Mouse (Mus musculus): ENCODE measurements around the gene Gm9821.

Gene Gm9821

DNA sequence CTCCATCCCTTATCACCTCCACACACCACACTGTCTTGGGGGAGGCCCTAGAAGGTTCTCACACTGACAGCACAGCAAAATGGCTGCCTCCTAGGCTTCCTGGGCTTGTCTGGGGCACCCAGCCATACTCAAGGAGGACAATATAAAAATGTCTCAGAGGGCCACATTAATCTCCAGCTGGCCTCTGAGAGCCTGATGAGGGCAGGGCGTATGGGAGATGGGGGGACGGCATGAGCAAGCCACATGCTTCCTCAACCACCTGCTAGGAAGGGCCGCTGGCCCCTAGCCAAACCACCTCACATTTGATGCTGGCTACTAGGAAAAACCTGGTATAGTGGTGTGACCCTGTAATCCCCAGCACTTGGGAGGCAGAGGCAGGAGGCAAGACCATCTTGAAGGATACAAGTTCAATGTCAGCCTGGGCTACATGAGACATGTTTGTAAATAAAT is 3.3 kb downstream of the Gm9821 start:
- no peak for DNase-seq (ENCODE audit: low spot score)

DNA sequence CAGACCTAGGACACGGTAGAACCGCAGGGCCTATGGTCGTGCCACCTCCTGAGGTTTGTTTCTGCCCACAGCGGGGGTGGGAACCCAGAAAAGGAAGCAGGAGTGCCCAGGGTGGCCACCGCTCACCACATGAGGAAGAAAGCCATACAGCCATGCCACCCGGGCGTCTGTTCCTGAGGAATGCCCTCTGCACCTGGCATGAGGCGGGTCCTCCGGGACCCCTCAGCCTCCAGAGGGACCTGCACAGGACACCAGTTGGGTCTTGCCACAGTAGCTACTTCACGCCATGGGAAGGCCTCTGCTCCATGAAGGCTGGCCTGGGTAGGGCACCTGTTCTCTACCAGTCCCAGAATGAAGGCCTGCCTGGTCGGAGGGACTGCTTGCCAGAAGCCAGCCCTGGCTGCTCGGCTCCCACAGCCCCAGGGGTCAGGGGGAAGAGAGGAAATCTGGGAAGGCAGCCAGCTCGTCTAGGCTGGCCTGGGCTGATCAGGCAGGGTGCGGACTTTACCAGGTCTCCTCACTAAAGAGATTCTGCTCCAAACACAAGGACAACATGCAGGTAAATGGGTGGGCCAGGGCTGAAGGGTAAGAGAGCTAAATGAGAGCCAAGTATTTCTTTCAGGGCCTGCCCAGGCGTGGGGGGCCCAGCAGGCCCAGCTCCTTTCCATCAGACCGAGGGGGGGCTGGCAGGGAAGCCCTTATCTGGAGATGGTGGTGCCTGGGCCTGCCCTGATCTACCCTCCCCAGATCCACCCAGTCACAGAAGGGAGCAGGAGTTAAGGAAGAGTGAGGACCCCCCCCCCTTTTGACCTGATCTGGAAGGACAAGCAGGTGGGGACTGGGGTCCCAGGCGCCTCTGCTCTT is 4.1 kb downstream of the Gm9821 start:
- peak; percentile 46 for DNase-seq (ENCODE audit: low spot score)

DNA sequence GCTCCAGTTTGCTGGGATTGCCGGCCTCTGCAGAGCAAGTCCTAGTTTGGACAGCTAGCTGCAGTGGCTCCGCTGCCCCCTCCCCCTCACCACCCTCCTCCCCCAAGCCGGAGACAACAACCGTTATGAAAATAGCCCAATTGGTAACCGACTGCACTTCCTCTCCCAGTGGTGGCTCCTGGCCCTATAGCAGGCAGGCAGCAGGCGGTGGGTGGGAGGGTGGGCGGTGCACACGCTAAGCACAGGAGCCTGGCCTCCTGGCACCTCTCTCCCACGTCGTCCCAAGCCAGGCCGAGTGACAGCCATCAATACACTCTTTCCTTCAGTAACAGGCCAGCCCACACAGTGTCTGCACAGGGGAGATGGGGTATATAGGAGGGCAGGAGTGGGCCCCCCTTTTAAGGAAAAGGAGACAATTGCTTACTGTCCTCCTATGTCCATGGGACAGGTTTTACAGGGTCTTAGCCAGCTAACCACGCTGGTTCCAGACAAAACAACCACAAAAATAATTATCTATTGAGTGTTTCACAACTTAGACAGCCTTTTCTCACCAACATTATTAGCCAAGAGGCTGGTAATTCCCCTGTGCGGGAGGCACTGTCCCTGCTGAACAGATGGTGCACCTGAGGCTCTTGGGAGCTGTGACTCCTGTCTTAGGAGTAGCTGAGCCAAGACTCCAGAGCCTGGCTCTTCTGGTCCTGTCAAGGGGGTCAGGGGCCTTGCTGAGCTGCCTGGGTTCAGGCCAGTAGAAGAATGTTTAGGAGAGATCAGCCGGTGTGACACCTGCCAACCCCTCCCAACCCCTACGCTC is 5.0 kb downstream of the Gm9821 start:
- DNase-seq (ENCODE audit: low spot score), result peak; percentile 33

DNA sequence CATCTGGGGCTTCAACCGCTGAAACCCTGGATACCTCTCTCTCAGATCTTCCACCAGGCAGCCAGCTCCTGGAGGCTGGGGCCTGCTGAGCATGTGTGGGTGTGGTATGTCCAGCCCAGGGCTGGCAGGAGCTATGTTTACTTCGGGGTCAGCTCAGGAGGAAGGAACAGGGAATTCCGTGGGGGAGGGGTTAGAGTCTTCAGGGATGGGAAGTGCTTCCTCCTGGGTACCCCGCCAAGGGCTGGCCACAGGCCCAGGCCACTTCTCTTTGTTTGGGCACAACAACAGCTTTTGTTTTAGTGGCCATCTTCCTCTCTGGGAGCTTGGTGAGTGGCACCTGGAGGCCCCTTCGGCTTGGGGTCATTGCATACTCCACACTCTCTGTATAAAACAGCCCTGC is 8.3 kb downstream of the Gm9821 start:
- peak; percentile 36 for DNase-seq (ENCODE audit: low spot score)

DNA sequence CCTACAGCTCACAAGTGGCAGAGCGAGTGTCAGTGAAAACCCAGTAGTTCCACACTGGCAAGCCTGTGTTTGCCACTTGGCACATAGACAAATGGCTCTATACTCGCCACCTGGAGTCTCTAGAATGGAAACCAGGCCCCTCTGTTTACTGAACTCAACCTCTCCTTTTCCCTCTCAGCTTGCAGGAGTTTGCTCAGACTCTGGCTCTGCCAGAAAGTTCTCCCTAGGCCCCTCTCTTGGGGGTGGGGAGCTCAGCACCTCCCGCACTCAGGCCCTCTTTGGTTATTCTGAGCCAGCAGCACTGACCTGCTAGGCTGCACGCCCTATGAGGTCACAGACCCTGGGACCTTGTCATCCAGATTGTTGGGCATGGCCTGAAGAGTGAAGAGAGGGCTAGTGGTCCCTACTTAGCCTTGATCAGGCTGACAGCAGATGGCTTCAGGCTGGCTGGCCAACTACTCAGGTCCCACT is 9.7 kb downstream of the Gm9821 start:
- no peak for DNase-seq (ENCODE audit: low spot score)

DNA sequence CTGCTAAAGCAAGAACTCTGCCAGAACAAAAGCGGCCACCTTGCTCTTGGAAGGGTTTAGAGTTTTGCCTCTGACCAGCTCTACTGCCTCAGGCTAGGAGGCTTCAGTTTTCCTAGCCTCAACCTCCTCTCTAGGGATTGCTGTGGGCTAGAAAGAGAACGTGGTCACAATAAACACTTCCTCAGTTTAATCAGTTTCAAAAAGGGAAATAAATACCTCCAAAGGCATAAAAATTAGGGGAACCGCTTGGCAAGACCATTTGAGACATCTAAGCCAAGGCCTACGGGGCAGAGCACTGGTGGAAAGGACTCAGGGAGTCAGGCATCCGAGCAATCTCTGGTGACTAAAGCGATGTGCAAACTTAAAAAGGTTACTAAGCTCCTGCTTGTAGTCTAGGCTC is 10.4 kb downstream of the Gm9821 start:
- DNase-seq (ENCODE audit: low spot score), result no peak

DNA sequence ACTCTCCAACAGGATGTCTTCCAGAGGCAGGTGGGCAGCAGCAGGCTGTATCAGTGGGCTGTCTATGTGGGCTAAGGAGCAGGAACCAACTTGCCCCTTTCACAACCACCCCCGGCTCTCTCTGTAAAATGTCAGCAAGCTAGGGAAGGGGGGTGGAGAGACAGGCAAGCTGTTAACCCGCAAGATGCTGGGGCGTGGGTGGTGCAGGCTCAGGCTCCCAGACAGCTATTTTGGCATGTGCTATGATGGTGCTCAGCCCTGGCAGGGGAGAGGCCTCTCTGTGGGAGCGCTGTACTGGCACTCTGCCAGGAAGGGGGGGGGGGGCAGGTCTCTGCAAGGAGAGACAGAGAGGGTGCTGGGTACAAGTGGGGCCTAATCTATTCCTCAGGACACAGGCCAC is 11.6 kb downstream of the Gm9821 start:
- no peak for DNase-seq (ENCODE audit: low spot score)

DNA sequence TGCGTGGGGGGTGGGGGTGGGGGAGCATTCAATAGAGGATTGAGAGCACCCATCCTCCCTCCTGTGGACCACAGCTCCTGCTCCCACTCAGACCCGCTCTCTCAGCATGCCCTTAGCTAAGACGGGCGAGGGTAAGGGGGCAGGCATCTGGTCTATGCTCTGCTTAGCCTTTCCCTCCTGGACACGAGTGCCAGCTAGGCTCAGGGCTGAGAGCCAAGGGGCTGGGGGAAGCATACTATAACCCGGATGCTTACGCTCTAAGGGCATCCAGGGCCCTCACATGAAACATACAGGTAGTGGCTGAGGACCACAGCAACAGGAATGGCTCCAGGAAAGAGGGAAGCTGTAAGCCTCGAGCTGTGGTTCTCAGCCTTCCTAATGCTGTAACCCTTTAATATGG is 12.5 kb downstream of the Gm9821 start:
- no peak for DNase-seq (ENCODE audit: low spot score)

DNA sequence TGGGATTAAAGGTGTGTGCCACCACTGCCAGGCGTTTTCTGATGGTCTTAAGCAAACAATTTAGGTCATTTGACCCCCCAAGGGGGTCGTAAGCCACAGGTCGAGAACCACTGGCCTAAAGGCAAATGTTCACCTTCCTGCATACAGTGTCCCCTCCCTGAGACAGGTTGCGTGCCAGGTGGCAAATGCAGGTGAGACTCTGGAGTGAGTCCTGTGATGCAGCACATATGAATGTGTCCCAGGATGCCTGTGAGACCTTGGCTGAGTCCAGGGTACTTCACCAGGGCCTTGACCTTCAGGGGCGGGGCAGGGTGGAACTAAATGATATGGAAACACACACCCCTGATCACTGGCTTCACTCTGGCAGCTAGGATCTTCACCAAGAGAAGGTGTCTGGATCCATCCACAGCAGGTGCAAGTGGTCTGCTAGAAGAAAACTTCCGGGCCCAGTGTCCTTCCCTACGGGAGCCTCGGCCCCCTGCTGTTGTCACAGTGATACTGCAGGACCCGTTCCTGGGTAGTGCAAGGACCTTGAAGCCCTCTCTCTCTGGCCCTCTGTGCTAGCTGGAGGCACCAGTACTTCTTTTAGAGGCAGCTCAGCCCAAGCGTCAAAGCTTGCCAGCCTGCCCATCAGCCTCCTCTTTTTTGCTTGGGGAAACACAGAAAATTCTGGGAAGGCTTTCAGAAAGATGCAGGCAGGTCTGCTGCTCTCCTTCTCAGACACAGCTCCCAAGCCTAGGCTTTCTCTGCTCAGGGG is 13.4 kb downstream of the Gm9821 start:
- DNase-seq (ENCODE audit: low spot score), result peak; percentile 65

DNA sequence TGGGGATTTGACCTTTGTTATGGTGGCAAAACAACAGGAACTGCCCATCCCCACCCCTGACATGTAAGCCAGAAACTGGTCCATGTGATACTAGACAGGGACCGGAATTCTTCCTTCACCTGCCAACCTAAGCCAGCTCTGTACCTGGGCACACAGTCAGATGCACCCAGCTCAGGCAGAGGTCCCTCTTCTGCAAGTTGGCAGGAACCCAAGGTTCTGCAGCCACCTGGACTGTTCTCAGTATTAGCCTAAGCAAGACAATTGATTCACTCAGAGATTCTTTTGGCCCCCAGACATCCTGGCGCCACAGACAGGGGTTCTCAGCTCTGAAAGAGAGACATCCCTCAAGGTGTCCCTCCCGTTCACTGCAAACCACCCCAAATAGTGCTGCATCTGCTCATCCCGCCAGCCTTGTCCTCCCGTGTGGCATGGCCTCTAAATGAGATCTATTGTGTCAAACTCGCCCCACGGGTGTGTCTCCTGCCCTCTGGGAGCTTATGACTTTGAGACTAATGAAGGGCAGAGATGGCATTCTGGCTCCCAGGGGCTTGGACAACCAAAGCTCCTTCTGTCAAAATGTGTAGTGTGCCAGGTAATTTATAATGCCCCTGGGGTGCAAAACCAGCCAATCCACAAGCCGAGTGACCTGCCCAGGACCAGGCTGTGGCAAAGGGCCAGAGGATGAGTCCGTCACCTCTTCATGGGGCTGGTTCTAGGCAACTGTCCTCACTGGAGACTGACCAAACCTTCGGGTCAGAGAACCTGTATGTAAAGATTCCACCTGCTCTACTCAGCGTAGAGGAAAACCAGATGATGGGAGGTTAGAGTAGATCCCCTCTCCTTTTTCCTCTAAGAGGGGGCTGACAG is 14.3 kb downstream of the Gm9821 start:
- no peak for DNase-seq (ENCODE audit: low spot score)

DNA sequence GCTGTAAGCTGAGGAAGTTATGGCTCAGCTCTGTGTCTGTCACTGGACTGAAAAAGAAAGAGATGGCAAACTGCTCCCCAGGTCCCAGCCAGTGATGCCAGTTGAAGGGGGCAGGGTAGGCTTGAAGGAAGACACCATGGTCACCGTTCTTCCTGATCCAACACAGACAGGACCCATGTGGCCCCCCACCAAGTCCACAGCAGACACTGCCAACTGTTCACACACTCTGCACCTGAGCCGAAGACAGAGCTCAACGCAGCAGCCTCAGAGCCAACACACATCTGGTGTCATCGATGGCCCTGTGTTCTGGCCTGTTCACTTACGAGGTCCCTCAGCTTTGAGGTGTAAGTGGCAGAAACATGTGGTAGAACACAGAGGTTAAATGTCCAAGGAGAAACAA is 15.0 kb downstream of the Gm9821 start:
- no peak for DNase-seq (ENCODE audit: low spot score)

DNA sequence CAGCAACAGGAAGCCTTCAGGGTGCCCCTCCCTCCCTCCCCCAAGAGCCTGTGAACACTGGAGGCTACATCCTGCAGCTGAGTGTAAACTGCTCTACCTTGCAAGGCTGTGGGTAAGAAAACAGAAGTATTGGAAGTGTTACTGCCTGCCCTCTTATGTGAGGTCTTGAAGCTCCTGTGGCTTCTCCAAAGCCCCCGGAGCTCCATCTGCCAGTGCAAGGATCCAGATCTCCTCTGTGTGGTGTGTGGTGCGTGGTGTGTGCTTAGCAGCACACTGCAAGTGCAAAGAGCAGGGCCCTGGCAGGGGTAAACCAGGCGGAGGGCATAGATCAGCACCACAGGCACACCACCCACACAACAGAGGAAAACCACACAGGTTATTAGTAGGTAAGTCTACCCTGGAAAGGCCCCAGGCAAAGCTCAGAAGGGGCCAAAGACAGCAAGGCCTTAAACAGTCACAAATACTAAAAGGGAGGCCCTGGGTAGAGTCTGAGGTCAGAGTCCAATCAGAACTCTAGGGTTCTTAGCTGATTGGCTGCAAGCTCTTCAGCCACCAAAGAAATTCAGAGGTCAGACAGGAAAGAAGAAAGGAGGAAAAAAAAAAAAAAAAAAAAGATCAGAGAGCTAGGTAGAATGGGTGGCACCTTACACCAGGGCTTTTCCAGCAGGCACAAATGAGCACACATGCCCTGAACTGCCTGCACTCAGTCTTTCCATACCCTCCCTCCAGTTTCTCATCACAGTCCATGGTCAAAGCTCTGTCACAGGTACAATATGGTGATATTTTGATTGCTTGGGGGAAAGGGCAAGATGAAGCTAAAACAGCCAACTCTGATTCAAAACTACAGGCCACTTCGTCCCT is 16.6 kb downstream of the Gm9821 start:
- no peak for DNase-seq (ENCODE audit: low spot score)

DNA sequence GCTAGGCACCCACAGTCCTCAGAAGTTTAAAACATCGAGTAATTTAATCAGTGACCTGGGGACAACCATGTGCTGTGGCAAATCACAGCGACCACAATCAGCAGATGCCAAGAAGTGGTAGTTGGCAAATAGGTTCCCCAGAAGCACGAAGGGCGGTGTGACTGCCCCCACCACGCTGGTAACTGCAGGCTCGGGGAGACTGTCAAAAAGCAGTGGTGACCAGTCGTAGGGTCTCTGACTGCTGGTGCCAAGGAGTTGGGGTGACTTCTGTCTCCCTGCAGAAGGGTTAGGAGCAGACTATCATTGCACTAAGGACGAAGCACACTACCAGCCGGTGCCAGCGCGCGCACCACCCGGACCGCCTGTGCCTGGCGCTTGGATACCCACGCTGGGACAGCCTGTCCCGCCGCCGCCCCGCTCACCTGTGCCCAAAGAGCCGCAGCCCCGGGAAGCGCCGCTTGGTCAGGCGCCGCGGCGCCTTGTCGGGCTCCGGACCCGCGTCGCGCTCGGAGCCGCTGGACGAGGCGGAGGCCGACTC is 17.4 kb downstream of the Gm9821 start:
- DNase-seq (ENCODE audit: low spot score), result no peak

DNA sequence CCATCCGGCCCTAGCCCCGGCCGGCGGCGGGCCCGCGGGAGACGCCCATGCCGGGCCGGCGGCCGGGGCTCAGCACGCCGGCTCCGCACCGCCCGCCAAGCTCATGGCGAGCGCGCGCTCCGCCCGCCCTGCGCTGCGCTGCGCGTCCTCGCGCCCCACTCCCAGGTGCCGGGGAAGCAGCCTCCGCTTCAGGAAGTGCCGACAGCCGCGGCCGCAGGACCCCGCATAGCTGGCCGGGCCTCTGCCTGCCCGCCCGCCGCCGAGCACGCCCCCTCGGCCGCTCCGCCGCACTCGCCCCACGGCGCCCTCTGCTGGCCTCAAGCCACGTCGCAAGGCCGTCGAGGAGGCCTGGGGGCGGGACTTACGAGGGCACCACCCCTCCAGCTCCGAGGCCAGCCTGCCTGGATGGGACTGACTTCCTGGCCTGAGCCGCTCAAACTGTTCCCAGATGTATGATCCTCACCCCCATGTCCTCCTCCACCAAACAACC is 18.0 kb downstream of the Gm9821 start:
- peak; percentile 98 for DNase-seq (ENCODE audit: low spot score)

DNA sequence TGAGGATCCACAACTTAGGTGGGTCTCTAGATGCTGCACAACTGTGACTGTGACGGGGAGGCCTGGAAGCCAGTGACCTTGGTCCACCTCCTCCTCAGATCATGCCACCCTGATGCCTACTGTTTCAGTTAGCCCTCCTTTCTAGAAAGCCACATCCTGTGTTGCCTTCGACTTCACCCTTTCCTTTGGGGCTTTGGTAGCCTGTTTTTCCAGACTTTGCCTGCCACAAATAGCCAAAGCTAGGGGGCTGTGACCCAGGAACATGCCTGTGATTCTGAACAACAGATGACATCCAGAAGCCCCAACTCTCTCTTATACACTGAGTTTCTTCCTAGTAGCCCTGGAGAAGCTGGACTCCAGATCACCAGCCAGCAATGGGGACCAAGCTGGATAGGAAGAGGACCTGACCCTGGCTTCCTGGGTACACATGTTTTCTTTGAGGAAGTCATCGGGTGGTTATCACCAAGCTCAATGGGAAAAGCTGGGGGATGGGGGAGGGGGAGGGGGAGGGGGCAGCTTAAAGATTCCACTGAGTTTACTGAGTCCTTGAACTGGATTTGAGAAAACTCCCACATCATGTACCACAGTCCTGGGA is 19.2 kb downstream of the Gm9821 start:
- DNase-seq (ENCODE audit: low spot score), result no peak

DNA sequence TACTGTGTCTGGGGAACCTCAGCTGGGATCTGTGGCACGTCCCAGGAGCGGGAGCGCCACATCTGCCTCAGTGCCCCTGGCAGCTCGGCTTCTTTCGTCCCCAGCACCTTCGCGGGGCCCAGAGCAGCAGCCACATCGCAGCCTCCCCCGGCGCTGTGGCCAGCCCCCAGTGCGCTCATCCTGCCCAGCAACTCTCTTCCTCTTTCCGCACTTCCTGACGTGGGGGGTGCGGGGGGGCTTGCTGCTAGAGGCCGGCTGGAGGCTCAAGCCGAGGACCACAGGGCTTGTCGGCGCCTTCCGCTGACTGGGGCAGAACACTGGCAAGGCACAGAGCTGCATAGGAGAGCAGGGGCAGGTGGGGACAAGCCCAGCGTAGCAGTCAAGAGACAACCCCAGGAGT is 19.9 kb downstream of the Gm9821 start:
- DNase-seq (ENCODE audit: low spot score), result no peak

DNA sequence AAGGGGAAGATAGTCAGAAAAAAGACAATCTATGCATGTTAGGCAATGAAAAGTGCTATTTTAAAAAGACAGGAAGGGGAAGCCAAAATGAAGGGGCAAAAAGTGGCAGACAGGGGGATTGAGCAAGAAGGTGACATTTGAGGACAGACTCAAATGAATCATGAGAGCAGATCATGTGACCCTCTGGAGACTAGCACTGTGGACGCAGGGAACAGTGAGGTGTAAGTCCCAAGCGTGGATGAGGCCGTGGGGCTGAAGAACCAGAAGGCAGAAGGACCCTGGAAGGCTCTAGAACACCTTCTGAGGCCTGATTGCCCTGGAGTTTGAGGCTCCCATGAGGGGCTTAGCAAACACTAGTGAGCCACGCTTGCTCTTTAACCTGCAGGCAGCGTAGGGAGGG is 20.9 kb downstream of the Gm9821 start:
- DNase-seq (ENCODE audit: low spot score), result no peak

DNA sequence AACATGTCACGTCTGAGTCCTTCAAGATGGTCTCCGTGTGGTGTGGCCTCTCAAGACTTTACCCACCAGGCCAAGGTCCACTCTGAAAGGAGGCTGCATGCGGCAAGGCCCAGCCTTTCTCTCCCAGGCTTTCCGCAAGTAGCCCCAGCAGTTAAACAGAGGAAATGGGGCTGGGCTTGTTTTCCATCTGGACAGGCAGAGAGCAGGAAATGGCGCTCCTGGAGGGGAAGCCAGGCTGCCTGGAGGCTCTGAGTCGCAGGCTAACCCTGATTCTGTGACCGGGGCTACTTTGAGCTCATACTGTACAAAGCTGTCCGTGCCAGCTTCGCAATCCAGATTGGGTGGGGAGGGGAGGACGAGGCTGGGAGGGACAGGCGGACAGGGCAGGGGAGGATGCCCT is 22.5 kb downstream of the Gm9821 start:
- no peak for DNase-seq (ENCODE audit: low spot score)

Measured in ovary, postnatal 36 days (tissue).